Mouse (Mus musculus): ENCODE data around the gene Cse1l. TPM values are rescaled to one million over a fixed set of nuclear protein-coding genes. Genes with fewer than 3 reads are reported as not detected.

Cse1l gene
- polyA plus RNA-seq, 1 experiment from 2014 or later: 99.4 TPM

- Histone ChIP-seq H3K36me3 (replicated peaks) (peaks cover 6% of the 10 kb centered on the region; the same call in 1 of the 2 replicates), H3K27me3 (replicated peaks) (no peaks in the 10 kb centered on the region), H3K4me1 (no peaks in the 10 kb centered on the region), H3K27ac (no peak overlapping the region), H3K4me3 (no peak overlapping the region), H3K9ac (no peak overlapping the region), H3K4me2 (no peak overlapping the region), H3K9me3 (no peaks in the 10 kb centered on the region)
- ATAC-seq (replicated peaks): no peak
- WGBS: 71% methylated on average over 10 of the region's 10 CpGs
These were observed 20.2 kb upstream of the Cse1l start for GRCm38 (mm10) chr2:166885619-166886018.

DNA sequence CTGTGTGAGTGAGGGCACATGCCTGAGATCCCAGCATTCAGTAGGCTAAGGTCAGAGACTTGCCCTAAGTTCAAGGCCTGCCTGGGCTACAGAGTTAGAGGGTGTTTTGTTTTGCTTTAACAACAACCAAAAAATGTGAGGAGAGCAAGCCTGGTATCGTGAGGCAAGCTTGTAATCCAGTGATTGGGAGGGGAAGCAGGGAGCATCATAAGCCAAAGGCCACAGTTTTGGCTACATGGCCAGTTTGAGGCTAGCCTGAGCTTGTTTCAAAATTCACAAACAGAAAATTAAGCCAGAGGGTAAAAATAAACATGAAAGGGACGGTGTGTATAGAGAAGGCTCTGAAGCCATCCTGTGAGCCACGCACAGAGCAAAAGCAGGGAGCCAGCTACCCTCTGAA, 19.6 kb upstream of the Cse1l start:
- H3K9me3 ChIP-seq: no peaks in the 10 kb centered on the region

GRCm38 (mm10) chr2:166887816-166888215, 18.0 kb upstream of the Cse1l start:
- H3K4me3 ChIP-seq: no peak overlapping the region
- no peak overlapping the region for H3K9ac ChIP-seq
- no peaks in the 10 kb centered on the region for H3K4me1 ChIP-seq
- H3K27ac ChIP-seq: no peak overlapping the region
- H3K9me3 ChIP-seq: no peaks in the 10 kb centered on the region
- H3K27me3 ChIP-seq (replicated peaks): no peaks in the 10 kb centered on the region
- no peak for ATAC-seq (replicated peaks)
- WGBS: 14% methylated on average over 11 of the region's 11 CpGs
- H3K36me3 ChIP-seq (replicated peaks): peaks cover 17% of the 10 kb centered on the region; the same call in 1 of the 2 replicates
- no peak overlapping the region for H3K4me2 ChIP-seq

More for the DNA sequence above, 19.6 kb upstream of the Cse1l start:
- Histone ChIP-seq H3K27me3 (replicated peaks) (no peaks in the 10 kb centered on the region), H3K27ac (no peak overlapping the region), H3K4me3 (no peak overlapping the region), H3K36me3 (replicated peaks) (peaks cover 6% of the 10 kb centered on the region; the same call in 1 of the 2 replicates), H3K4me1 (no peaks in the 10 kb centered on the region), H3K9ac (no peak overlapping the region), H3K4me2 (no peak overlapping the region)
- no peak for ATAC-seq (replicated peaks)
- WGBS: 88% methylated on average over 3 of the region's 3 CpGs

DNA sequence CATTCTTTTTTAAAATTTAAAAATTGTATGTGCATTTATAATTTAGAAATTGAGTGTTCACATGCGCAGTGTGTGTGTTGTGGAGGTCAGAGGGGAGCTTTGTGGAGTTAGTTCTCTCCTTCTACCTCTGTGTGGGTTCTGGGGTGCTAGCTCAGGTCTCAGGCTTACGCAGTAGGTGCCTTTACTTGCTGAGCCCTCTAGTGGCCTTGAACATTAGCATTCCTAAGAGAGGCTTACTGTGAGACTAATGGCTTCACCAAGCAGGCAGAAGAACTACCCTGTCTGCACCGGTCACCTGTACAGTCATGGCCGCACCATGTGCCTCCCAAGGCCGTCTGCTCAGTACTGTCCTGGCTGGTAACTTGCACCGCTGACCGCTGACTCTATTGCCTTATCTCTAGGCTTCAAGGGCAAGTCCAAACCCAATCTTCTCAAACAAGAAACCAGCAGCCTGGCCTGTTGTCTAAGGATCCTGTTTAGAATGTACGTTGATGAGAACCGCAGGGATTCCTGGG, 14.4 kb upstream of the Cse1l start:
- Histone ChIP-seq H3K36me3 (replicated peaks) (peaks cover 11% of the 10 kb centered on the region; the same call in 1 of the 2 replicates), H3K27ac (no peak overlapping the region), H3K9ac (no peak overlapping the region), H3K4me3 (no peak overlapping the region), H3K27me3 (replicated peaks) (no peaks in the 10 kb centered on the region), H3K4me2 (no peak overlapping the region), H3K9me3 (no peaks in the 10 kb centered on the region), H3K4me1 (no peaks in the 10 kb centered on the region)
- 72% methylated on average over 9 of the region's 9 CpGs for WGBS
- ATAC-seq (replicated peaks): no peak

DNA sequence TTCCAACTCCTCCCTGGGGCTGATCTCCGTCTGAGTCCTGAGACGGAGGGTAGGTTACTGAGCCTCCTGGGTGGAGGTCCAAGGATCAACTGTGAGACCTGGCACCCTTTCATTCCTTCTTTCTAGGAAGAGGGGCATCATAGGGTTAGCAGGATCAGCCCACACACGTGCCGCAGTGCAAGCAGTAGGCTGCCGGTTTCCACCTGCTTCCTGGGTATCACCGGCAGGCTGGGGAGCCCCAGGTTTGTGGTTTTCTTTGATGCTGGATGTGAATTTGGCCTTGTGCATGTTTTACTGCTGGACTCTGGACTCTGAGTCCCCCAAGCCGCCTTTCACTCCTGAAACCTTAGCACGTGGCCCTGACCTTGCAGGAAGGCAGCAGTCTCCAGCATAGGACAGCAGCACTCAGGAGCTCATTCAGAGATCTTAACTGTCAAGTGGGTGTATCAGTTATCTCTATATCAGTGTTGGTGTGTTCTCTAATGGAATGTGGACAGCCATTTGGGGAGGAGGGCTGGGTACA, 13.6 kb upstream of the Cse1l start:
- H3K4me1 ChIP-seq: no peaks in the 10 kb centered on the region
- no peaks in the 10 kb centered on the region for H3K9me3 ChIP-seq
- WGBS: 91% methylated on average over 8 of the region's 8 CpGs
- no peak overlapping the region for H3K9ac ChIP-seq
- H3K27me3 ChIP-seq (replicated peaks): no peaks in the 10 kb centered on the region
- no peak overlapping the region for H3K4me2 ChIP-seq
- no peak overlapping the region for H3K4me3 ChIP-seq
- no peak for ATAC-seq (replicated peaks)
- H3K27ac ChIP-seq: no peak overlapping the region
- peaks cover 11% of the 10 kb centered on the region; the same call in 1 of the 2 replicates for H3K36me3 ChIP-seq (replicated peaks)

- Histone ChIP-seq H3K4me3 (no peak overlapping the region), H3K4me2 (no peak overlapping the region), H3K27ac (no peak overlapping the region), H3K4me1 (no peaks in the 10 kb centered on the region), H3K9ac (no peak overlapping the region), H3K36me3 (replicated peaks) (peaks cover 11% of the 10 kb centered on the region; the same call in 1 of the 2 replicates), H3K27me3 (replicated peaks) (no peaks in the 10 kb centered on the region), H3K9me3 (no peaks in the 10 kb centered on the region)
- ATAC-seq (replicated peaks): no peak
- 96% methylated on average over 5 of the region's 5 CpGs for WGBS
These were observed 12.8 kb upstream of the Cse1l start for GRCm38 (mm10) chr2:166893036-166893435.

GRCm38 (mm10) chr2:166896368-166896767, 9.5 kb upstream of the Cse1l start:
- Histone ChIP-seq H3K27me3 (replicated peaks) (no peaks in the 10 kb centered on the region), H3K4me2 (no peak overlapping the region), H3K9ac (no peak overlapping the region), H3K4me3 (no peak overlapping the region), H3K4me1 (no peaks in the 10 kb centered on the region), H3K9me3 (no peaks in the 10 kb centered on the region), H3K27ac (no peak overlapping the region), H3K36me3 (replicated peaks) (peaks cover 10% of the 10 kb centered on the region; the same call in 1 of the 2 replicates)
- 54% methylated on average over 13 of the region's 13 CpGs for WGBS
- ATAC-seq (replicated peaks): no peak

GRCm38 (mm10) chr2:166896974-166897373, 8.9 kb upstream of the Cse1l start:
- H3K9ac ChIP-seq: no peak overlapping the region
- H3K36me3 ChIP-seq (replicated peaks): 0 out of 2 replicates have a peak, but pooled peaks cover 4% of the 10 kb centered on the region
- no peak overlapping the region for H3K4me3 ChIP-seq
- ATAC-seq (replicated peaks): no peak
- H3K27me3 ChIP-seq (replicated peaks): no peaks in the 10 kb centered on the region
- no peak overlapping the region for H3K4me2 ChIP-seq
- no peaks in the 10 kb centered on the region for H3K4me1 ChIP-seq
- no peak overlapping the region for H3K27ac ChIP-seq
- no peaks in the 10 kb centered on the region for H3K9me3 ChIP-seq
- 82% methylated on average over 12 of the region's 12 CpGs for WGBS

- H3K4me2 ChIP-seq: no peak overlapping the region
- H3K9me3 ChIP-seq: no peaks in the 10 kb centered on the region
- H3K9ac ChIP-seq: no peak overlapping the region
- H3K4me1 ChIP-seq: no peaks in the 10 kb centered on the region
- WGBS: 81% methylated on average over 2 of the region's 2 CpGs
- H3K27me3 ChIP-seq (replicated peaks): no peaks in the 10 kb centered on the region
- H3K27ac ChIP-seq: no peak overlapping the region
- ATAC-seq (replicated peaks): no peak
- no peak overlapping the region for H3K4me3 ChIP-seq
- no peaks in the 10 kb centered on the region for H3K36me3 ChIP-seq (replicated peaks)
These were observed 6.7 kb upstream of the Cse1l start for GRCm38 (mm10) chr2:166899161-166899560.

DNA sequence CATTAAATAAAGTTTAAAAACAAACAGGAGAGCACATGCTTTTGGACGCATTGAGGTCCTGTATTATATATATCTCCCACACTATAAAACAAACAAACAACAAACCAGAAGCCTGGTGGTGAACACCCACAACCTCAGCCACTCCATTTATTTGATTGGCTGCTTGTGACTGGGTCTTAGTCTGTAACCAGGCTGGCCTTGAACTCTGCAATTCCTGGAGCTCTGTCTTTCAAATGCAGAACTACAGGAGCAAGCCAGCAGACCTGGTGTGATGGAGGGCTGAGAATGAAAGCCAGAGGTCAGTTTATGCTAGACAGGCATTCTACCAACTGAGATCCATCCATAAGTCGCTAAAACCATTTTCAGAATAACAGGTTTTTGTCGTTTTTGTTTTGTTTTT, 6.1 kb upstream of the Cse1l start:
- Histone ChIP-seq H3K27me3 (replicated peaks) (no peaks in the 10 kb centered on the region), H3K4me3 (no peak overlapping the region), H3K36me3 (replicated peaks) (no peaks in the 10 kb centered on the region), H3K4me1 (no peaks in the 10 kb centered on the region), H3K9ac (no peak overlapping the region), H3K27ac (no peak overlapping the region), H3K4me2 (no peak overlapping the region), H3K9me3 (no peaks in the 10 kb centered on the region)
- 76% methylated on average over 3 of the region's 3 CpGs for WGBS
- no peak for ATAC-seq (replicated peaks)

- 88% methylated on average over 8 of the region's 8 CpGs for WGBS
These were observed 4.9 kb upstream of the Cse1l start for GRCm38 (mm10) chr2:166900792-166901505.

GRCm38 (mm10) chr2:166903719-166904282, 2.0 kb upstream of the Cse1l start:
- H3K4me1 ChIP-seq: peaks cover 11% of the 10 kb centered on the region
- H3K9ac ChIP-seq: no peak overlapping the region
- H3K27me3 ChIP-seq (replicated peaks): no peaks in the 10 kb centered on the region
- no peaks in the 10 kb centered on the region for H3K9me3 ChIP-seq
- H3K27ac ChIP-seq: no peak overlapping the region
- 92% methylated on average over 6 of the region's 6 CpGs for WGBS
- ATAC-seq (replicated peaks): no peak
- H3K36me3 ChIP-seq (replicated peaks): no peaks in the 10 kb centered on the region
- H3K4me2 ChIP-seq: no peak overlapping the region
- H3K4me3 ChIP-seq: no peak overlapping the region

More at GRCm38 (mm10) chr2:166900792-166901505, 4.9 kb upstream of the Cse1l start:
- Histone ChIP-seq H3K4me1 (no peaks in the 10 kb centered on the region), H3K27me3 (replicated peaks) (no peaks in the 10 kb centered on the region), H3K36me3 (replicated peaks) (no peaks in the 10 kb centered on the region), H3K27ac (no peak overlapping the region), H3K4me3 (no peak overlapping the region), H3K4me2 (no peak overlapping the region), H3K9me3 (no peaks in the 10 kb centered on the region), H3K9ac (no peak overlapping the region)
- ATAC-seq (replicated peaks): no peak
